Mouse (Mus musculus) liver, adult (tissue): ENCODE data around the gene Mxra8.

ENCODE experiments used
- GATA4 ChIP-seq: IDR thresholded peaks from 2 replicates; pipeline ENCODE4 v1.6.1; 2014; ENCODE audit warnings: mild to moderate bottlenecking, low read length; ENCODE audit not compliant: insufficient replicate concordance

The Mxra8 gene

DNA sequence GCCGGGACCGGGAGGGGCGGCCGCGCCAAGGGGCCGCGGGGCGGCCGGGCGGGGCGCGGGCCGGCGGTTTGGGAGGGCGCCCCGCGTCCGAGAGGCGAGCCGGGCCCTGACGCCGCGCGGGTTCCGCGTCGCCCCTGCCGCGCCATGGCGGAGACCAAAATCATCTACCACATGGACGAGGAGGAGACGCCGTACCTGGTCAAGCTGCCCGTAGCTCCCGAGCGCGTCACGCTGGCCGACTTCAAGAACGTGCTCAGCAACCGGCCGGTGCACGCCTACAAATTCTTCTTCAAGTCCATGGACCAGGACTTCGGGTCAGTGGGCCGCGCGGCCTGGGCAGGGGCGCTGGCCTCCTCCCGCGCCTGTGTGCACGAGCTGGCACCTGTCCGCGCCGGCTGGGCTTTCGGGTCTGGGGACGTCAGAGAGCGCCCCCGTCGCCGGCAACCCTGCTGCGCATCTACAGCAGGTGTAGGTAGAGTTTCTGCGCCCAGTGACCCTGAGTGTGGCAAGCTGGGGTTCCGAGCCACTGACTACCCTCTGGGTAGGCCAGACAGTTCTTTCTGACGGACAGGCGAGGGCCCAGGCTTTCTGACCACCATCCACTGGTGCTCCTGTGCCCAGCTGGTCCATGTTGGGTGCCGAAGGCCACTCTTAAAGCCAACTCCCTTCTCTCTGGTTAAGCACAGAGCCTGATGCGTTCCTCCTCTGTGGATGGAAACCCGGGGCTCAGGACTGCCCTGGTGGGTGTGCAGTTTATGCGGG is 8.3 kb downstream of the Mxra8 start:
- TF ChIP-seq GATA4 = no peak

DNA sequence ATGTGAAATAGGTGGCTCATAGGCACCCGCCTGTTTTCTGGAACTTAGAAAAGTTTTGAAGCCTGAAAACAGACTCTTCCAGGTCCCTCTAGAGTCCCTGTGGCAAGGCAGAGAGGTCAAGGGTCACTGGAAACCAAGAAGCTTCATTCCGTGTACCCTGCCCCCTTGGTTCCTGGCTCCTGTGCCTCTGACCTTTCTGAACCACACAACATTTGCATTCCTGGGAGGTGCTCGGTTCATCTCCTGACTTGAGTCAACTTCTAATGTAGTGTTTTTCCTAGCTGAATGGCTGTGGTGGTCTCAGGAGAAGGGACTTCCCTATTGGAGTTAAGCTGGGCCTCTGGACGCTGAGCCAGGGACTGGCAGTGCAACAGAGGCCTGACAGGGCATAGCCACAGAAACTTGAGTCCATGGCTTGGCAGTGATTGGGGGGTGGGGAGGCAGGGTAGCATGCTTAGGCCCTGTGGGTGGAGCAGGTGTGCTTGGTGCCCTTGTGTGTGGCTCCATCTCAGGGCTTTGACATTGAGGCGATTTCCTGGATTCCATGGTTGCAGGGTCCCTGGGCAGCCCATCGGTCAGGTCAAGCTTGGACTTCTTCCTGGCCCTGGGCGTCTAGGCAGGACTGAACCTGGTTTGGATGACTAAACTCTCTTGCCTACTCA is 9.1 kb downstream of the Mxra8 start:
- TF ChIP-seq GATA4 = no peak

DNA sequence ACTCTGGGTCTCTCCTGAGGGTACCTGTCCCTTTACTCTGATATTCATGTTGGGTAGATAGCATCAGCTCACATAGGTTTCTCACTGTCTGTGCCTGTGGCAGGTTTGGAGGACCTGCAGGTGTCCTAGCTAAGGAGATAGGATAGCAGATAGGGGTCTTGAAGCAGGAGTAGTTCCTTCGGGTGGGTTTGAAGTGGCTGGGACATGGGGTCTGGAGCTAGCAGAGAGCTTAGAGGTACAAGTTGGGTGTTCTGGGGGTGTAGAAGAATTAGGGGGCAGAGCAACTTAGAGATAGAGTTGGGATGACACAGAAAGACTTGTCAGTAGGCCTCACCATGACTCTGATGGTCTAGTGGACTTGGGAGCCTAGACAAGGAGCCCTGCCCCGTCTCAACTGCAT is 9.9 kb downstream of the Mxra8 start:
- no peak for TF ChIP-seq GATA4

DNA sequence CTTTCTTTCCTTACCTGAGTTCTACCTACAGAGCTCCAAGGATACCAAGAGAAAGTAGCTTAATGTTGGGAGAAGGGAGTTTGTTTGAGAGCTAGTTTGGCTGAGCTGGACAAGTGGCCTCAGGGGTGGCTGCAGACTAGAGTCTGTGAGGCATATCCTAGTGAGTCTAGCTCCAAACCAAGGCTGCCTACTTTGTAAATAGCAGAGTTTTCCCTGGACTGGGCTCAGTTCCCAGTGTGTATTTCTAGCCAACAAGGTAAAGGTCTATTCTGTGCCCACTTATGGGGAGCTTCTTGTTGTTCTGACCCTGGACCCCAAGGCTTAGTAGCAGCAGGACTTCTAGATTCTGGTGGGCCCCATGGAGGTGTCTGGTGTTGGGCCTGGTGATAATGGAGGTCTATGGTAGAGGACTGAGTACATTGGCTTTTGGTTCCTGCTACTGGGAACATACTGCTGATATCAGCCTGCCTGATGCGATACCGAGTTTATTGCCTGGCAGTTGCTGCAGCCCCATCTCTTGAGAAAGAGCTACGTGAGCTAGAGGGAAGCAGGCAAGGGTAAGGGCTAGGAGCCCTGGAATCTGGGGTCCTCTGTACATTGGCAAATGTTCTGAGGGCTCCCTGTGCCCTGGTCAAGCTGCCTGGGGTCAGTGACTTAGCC is 10.4 kb downstream of the Mxra8 start:
- no peak for TF ChIP-seq GATA4

- no peak for TF ChIP-seq GATA4
Measured at GRCm38 (mm10) chr4:155851368-155851767, 11.9 kb downstream of the Mxra8 start.

DNA sequence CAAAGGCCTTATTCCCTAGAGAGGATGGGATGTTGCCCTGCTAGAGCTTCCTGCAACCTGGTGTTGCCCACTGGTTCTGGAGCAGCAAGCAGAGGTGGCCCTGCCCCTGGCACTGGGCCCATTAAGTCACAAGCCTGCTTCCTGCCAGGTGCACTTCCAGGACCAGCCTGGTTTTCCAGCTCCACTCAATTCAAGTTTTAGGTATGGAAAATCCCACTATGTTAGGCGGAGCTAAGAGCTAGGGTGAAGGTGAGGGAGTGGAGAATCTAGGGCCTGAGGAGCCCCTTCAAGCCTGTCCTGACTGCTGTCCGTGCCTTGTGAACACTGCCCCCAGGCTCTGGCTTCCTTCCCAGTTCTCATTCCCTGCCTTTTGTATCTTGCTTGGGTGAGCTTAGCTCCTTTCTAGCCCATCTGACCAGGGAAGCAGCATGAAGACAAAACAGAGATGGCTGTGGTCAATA is 12.5 kb downstream of the Mxra8 start:
- no peak for TF ChIP-seq GATA4

DNA sequence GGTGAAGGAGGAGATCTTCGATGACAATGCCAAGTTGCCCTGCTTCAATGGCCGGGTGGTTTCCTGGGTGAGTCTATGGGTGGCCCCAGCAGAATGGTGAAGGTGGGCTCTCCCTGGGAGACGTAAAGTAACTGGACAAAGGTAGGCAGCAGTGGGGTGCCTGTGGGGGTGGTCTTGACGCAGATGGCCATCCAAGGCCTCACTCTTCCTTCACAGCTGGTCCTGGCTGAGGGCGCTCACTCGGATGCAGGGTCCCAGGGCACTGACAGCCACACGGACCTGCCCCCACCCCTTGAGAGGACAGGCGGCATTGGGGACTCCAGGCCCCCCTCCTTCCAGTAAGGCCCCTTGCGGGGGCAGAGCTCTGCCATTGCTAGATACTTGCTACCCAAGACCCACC is 13.9 kb downstream of the Mxra8 start:
- no peak for TF ChIP-seq GATA4

GRCm38 (mm10) chr4:155854991-155855390 is 15.5 kb downstream of the Mxra8 start:
- TF ChIP-seq GATA4 = no peak

- TF ChIP-seq GATA4 = no peak
Measured at GRCm38 (mm10) chr4:155856071-155856470, 16.6 kb downstream of the Mxra8 start.

- TF ChIP-seq GATA4 = no peak
Measured at GRCm38 (mm10) chr4:155856881-155857280, 17.4 kb downstream of the Mxra8 start.

DNA sequence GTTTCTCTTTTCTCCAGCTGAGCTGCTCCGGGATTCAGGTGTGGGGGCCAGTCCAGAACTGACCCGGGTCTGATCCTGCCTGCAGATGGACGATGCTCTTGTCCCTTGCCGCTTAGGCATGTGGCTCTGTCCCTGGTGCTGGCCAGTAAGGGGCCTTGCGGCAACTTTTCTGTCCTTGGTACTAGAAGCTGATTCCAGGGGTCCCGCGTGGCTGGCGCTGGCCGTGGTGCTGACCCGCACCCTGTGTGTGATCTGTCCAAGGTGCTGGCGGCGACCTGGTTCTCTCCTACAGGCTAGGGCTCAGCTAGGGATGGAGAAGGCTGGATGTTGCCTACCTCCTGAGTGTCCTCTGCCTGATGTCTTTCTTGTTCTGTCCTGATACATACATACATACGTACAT is 19.8 kb downstream of the Mxra8 start:
- no peak for TF ChIP-seq GATA4

DNA sequence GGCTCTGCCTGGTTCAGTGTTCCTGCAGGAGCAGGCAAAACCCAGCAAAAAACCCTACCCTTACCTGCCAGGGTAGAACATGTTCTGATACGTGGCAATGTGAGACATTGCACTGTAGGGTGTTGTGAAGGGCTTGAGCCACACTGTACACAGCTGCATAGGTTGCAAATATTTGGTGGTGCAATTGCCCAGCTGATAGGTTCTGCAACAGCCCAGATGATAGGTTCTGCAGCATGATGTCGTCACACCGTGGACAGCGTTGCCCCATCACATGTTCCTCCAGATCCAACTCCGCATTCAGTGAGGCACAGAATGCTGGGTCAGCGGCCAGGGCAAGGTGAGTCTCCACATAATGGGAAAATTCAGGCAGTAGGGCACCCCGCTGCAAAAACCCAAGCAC is 22.3 kb downstream of the Mxra8 start:
- TF ChIP-seq GATA4 = no peak

DNA sequence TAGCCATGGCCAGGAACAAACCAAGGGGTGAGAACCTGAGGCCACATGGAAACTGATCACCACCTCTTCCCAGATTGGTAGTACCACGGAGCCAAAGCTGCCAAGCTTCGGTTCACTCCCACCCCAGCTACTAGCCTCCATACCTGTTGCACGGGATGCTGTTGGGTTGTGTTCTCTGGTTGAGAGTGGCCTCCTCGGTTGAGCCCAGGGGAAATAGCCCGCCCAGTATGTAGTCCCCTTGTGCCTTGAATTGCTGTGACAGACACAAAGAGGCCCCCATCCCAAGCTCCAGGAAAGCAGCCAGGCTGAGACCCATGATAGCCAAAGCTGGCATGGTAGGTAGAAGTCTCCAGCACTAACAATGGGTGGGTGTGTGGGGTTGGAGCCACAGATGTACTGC is 23.5 kb downstream of the Mxra8 start, which contains the start of gene Tas1r3:
TSS of gene Tas1r3 (minus strand) at position 362 of the 400 bp plus-strand sequence.
- no peak for TF ChIP-seq GATA4

DNA sequence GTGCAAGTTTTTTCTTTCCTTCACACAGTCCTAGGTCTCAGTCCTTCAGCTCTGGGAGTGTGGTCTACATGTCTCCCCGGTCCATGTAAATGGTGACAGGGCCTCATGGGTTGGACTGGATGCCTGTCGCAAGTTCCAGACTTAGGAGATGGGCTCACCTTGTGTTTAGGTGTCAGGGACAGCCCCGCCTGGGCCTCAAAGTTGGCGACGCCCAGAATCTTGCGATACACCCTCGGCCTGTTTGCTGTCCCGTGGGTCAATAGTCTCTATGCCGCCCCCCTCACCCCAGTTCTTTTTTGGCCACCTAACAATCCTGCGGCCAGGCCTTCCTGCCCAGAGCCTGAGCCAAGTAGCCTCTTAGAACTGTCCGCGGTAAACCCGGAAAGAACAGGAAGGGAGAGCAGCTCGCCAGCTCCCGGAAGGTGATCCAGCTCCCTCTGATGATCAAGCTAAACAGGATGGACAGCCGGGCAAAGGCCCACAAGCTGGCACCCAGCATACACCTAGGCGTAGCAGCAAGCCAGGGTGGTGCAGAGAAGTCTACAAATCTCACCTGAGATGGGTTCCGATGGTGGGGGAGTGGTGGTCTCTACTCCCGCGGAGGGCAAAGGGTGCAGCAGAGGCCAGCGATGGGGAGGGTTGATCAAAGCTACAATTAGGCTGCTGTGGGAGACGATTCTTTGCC is 29.3 kb downstream of the Mxra8 start:
- no peak for TF ChIP-seq GATA4

DNA sequence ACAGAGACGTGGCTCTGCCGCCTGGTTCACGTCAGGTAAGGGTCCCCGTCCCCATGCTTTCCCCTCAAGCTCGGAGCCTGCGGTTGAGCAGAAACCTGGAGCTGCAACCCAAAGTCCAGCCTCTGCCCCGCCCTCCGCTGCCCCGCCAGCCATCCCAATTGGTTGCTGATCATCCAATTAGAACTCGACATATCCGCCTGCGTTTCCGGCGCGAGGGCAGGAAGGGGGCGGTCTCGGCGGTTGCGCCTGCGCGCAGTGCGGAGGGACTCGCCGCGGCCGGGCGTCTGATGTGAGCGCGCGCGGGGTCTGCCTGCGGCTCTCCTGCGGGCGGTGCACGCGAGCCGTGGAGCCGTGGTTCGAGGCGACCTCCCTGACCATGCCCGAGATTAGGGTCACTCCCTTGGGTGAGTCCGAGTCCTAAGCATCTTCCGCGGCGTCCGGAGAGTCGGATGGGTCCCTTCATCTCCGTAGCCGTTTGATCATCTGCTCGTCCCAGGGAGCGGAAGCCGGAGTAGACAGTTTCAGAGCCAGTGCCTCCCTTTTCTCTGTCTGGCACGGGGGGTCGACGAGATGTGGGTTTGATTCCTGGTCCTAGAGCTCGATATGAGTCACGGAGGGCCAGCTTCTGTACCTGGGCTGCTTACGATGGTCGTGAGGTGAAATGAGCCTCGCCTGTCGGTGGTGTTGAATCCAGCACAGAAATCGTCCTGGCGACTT is 30.0 kb downstream of the Mxra8 start, which contains the start of the genes Cptp and Ints11:
TSS of gene Cptp (minus strand) at position 124 of the 717 bp plus-strand sequence.
TSS of gene Ints11 (plus strand) at position 230 of the 717 bp plus-strand sequence.
- TF ChIP-seq GATA4 = peak; percentile 59; the same call in 1 of the 2 replicates

DNA sequence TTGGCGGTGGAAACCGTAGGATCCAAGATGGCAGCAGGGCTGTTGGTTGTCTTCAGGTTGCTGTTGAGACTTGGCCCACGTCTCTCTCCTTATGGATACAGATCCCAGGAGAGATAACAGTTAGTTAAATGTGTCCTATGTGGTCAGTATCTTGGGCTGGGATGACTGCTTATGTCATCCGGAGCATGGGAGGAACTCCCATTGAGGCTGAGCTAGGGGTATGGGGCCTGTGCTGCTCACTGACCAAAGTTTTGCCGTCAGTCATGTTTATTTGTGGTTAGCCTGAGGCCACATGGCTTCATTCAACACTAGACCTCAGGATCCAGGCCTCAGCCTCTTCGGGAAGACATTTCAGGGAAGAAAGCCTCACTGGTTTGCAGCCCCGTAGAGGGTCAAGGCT is 31.9 kb downstream of the Mxra8 start:
- TF ChIP-seq GATA4 = no peak
